Mouse (Mus musculus): ENCODE data around the gene Prelid1. TPM values are rescaled to one million over a fixed set of nuclear protein-coding genes. Genes with fewer than 3 reads are reported as not detected.

Prelid1 gene
- polyA plus RNA-seq, 1 experiment from 2014 or later = 489 TPM

DNA sequence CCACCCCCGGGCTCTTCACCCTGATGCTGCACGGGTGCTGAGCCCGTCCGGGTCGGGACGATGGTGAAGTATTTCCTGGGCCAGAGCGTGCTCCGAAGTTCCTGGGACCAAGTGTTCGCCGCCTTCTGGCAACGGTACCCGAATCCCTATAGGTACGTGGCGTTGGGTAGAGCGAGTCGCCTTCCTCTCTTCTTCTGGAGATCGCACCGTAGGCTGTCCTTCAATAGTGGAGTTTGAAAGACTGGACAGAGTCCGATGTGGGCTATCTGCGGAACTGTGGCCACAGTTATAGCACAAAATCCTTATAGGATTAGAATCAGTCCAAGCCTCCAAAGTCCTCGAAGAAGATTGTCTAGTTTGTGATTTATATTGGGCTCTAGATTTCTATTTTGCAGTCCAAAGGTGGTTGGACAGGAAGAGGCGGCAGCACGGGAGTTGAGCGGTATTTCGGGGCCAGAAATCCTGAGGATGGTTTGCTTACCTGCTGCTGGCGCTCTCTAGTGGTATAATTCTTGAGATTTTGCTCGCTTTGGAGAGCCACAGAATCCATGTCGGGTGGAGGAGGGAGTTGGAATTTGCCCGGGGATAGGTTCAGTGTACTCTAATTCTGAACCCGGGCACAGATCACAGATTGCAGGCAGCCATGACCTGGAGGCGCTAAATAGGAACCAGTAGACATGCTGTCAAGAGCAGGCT, 2.0 kb downstream of the Prelid1 start:
- no peak; the same call in 1 of the 2 replicates for ATAC-seq (ENCODE audit: borderline replicate concordance, extremely low read depth, low FRiP score, low TSS enrichment)
- Histone ChIP-seq H3K9ac (peak overlapping the region; percentile 98), H3K36me3 (peaks cover 54% of the 10 kb centered on the region), H3K9me3 (no peaks in the 10 kb centered on the region), H3K27ac (peak overlapping the region; percentile 91), H3K4me3 (peak overlapping the region; percentile 95), H3K4me2 (peak overlapping the region; percentile 96), H3K27me3 (no peaks in the 10 kb centered on the region), H3K4me1 (peaks cover 39% of the 10 kb centered on the region)
- WGBS = under 1% methylated on average over 31 of the region's 31 CpGs

DNA sequence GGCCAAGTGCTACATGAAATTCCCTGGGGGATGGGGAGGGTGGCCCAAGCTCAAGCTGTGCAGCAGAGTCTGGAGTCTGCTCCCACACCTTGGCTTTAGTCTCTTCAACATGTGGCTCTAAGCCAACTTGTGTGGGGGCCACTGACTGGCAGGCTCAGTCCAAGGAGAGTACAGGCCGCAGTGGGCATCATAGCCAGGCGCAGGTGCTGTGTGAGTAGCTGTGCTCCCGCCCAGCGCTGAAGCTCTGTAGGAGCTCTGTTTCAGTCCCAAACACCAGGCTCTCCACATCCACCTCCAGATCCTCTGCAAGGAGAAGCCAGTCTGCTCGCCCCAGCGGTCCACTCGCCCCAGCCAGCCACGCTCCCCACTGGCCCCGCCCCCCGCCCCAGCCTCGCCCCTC, 5.3 kb downstream of the Prelid1 start:
- no peak overlapping the region for H3K9ac ChIP-seq
- H3K36me3 ChIP-seq = peaks cover 31% of the 10 kb centered on the region
- no peak for ATAC-seq (ENCODE audit: borderline replicate concordance, extremely low read depth, low FRiP score, low TSS enrichment)
- H3K27me3 ChIP-seq = no peaks in the 10 kb centered on the region
- H3K27ac ChIP-seq = no peak overlapping the region
- H3K4me2 ChIP-seq = no peak overlapping the region
- no peak overlapping the region for H3K4me3 ChIP-seq
- H3K4me1 ChIP-seq = peaks cover 56% of the 10 kb centered on the region
- no peaks in the 10 kb centered on the region for H3K9me3 ChIP-seq
- WGBS = 67% methylated on average over 11 of the region's 11 CpGs

DNA sequence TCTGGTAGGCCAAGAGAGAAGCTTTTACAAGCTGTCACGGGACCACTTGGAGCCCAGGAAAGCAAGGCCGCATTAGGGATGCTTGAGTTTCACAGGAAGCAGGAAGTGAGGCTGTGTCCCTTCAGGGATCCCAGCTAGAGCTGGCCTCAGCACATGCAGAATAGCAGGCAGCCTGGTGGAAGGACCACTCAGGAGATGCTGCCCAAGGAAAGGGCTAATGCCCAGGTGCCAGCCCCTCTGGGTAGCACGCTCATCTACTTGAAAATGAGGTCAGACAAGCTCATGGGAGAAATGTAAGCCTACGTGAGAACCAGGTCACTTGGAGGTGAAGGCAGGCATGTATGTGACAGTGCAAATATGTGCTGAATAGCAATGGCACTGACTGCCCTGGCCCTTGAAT, 6.9 kb downstream of the Prelid1 start:
- H3K27ac ChIP-seq = 0 out of 2 replicates have a peak overlapping the region, but pooled peaks have one; percentile 29
- H3K36me3 ChIP-seq = peaks cover 31% of the 10 kb centered on the region
- H3K4me1 ChIP-seq = peaks cover 55% of the 10 kb centered on the region
- peak overlapping the region; percentile 91; the same call in 1 of the 2 replicates for H3K4me2 ChIP-seq
- no peaks in the 10 kb centered on the region for H3K9me3 ChIP-seq
- no peak overlapping the region for H3K9ac ChIP-seq
- no peak overlapping the region for H3K4me3 ChIP-seq
- ATAC-seq (ENCODE audit: borderline replicate concordance, extremely low read depth, low FRiP score, low TSS enrichment) = no peak
- H3K27me3 ChIP-seq = no peaks in the 10 kb centered on the region
- WGBS = 44% methylated on average over 4 of the region's 4 CpGs

DNA sequence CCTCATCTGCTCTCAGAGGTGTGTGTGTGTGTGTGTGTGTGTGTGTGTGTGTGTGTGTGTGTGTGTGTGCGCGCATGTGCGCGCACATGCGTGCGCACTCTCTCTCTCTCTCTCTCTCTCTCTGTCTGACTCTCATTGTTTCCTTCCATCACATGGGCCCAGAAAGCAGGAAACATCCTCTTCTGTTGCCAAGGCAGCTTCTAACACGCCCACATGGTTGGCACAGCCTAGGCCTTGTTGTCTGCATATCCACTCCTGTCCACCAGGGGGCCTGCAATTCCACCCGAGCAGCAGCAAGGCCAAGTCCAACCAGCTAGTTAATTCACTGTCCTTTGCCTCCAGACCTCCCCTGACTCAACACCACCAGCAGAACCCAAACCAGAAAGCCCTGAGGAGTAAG, 7.3 kb downstream of the Prelid1 start:
- H3K27ac ChIP-seq = 0 out of 2 replicates have a peak overlapping the region, but pooled peaks have one; percentile 29
- peaks cover 53% of the 10 kb centered on the region for H3K4me1 ChIP-seq
- peaks cover 31% of the 10 kb centered on the region for H3K36me3 ChIP-seq
- no peak for ATAC-seq (ENCODE audit: borderline replicate concordance, extremely low read depth, low FRiP score, low TSS enrichment)
- no peak overlapping the region for H3K9ac ChIP-seq
- no peaks in the 10 kb centered on the region for H3K9me3 ChIP-seq
- H3K4me3 ChIP-seq = peak overlapping the region; percentile 78
- peak overlapping the region; percentile 91 for H3K4me2 ChIP-seq
- WGBS = 47% methylated on average over 8 of the region's 8 CpGs
- no peaks in the 10 kb centered on the region for H3K27me3 ChIP-seq

DNA sequence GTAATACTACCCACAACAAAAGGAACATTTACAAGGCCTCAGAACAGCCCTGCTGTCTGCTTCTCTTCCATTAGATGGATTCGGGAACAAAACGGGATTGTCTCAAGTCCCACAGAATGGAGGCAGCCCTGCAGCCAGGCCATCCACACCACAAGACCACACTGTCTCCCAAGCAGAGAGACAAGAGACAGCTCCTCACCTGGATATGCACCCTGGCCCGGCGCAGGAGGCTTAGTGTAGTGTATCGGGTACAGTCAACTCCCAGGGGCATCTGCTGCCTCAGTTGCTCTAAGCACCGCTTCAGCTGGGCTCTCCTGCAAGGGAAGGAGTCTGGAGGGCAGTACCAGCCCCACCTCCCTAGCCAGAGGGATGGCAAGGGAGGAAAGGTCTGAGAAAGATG, 7.9 kb downstream of the Prelid1 start:
- 84% methylated on average over 6 of the region's 6 CpGs for WGBS
- Histone ChIP-seq H3K4me2 (peak overlapping the region; percentile 91), H3K4me3 (peak overlapping the region; percentile 78), H3K36me3 (peaks cover 30% of the 10 kb centered on the region), H3K4me1 (peaks cover 48% of the 10 kb centered on the region), H3K9me3 (no peaks in the 10 kb centered on the region), H3K27me3 (no peaks in the 10 kb centered on the region), H3K27ac (no peak overlapping the region), H3K9ac (peak overlapping the region; percentile 78)
- no peak for ATAC-seq (ENCODE audit: borderline replicate concordance, extremely low read depth, low FRiP score, low TSS enrichment)

DNA sequence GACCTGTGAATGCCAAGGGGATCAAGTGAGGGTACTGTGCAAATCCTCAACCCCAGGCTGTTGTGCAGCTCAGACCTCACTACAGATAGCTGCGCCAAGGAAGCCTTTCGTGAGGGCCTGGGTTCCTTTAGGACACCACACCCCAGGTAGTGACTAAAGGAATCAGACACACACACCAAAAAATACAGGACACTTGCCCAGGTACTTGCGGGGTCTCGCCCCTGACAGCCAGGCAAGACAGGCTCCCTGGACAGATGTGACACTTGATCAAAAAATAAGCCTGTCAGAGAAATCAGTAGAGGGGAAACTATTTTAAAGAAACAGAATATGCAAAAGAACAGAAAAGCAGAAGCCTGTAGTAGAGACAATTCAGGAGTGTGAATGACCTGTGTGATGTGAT, 8.3 kb downstream of the Prelid1 start:
- Histone ChIP-seq H3K4me2 (peak overlapping the region; percentile 91), H3K27ac (no peak overlapping the region; the same call in 1 of the 2 replicates), H3K4me1 (peaks cover 43% of the 10 kb centered on the region), H3K9ac (peak overlapping the region; percentile 78), H3K27me3 (no peaks in the 10 kb centered on the region), H3K4me3 (peak overlapping the region; percentile 78), H3K9me3 (no peaks in the 10 kb centered on the region), H3K36me3 (peaks cover 25% of the 10 kb centered on the region)
- ATAC-seq (ENCODE audit: borderline replicate concordance, extremely low read depth, low FRiP score, low TSS enrichment) = no peak
- WGBS = 83% methylated on average over 4 of the region's 4 CpGs

DNA sequence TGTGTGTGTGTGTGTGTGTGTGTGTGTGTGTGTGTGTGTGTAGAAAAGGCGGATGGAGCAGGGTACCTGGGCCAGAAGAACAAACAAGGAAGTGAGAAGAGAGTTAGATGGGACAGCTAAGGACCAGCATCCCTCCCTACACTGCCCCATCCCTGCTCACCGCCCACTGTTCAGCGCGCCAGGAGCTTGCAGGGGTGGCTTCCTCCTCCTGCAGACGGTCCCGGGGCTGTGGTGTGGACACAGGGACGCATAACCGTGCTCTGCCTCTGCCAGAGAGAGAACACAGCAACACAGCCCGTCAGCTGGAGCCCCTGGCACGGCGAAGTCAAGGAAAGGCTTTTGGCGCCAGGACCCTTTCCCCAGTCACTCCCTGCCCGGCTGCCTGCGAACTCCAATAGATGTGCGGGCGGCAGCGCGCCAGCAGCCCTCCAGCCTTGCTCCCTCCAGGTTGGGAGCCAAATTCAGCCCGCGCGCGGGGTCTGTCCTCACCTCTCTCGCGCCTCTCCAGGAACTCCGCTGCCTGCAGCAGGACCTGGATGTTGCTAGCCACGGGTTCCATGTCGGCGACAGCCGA, 8.9 kb downstream of the Prelid1 start:
- Histone ChIP-seq H3K9me3 (no peaks in the 10 kb centered on the region), H3K4me2 (peak overlapping the region; percentile 91), H3K36me3 (peaks cover 19% of the 10 kb centered on the region), H3K27me3 (no peaks in the 10 kb centered on the region), H3K4me1 (peaks cover 40% of the 10 kb centered on the region), H3K9ac (peak overlapping the region; percentile 78), H3K27ac (peak overlapping the region; percentile 98), H3K4me3 (peak overlapping the region; percentile 78)
- under 1% methylated on average over 28 of the region's 29 CpGs for WGBS
- ATAC-seq (ENCODE audit: borderline replicate concordance, extremely low read depth, low FRiP score, low TSS enrichment) = peak; percentile 31

DNA sequence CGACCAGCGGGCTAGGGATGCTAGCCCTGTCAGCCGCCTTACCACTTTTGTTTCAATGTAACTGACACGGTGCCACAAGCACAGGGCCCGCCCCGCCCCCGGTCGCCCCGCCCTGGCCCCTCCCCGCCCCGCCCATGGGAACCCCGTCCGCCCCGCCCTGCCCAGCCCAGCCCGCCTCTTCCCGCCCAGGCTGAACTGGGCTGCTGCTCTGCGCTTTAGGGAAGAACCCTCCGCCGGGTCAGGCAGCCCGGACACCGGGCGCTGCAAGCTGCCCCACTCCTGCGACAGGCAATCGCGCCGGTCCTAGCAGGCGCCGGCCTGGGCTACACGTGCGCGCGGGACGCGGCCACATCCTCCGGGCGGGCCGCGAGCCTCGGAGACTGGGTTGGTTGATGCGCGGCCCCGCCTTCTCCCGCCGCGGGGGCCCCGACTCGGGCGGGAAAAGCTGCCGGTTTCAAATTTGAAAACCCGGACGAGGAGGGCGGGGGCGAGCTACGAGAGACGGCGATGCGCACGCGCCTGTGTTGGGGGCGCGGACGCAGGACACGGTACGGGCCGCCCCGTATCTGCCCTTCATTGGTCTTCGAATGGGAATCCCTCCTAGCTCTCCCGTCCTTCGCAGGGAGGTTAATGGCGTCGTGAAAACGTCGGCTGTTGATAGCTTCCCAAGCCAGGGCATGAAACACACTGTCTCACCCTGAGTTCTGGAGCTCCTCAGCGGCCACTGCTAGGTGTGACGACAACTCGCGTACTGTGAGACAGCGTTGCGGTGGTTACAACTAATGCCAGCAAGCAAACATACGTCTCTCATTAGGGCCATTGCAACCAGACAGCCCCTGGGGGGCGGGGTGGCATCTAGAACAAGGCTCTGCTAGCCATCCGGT, 9.6 kb downstream of the Prelid1 start, which contains the start of gene Mxd3:
Gene Mxd3 (minus strand): TSS at position 141 of the 884 bp plus-strand sequence.
- peaks cover 40% of the 10 kb centered on the region for H3K4me1 ChIP-seq
- H3K36me3 ChIP-seq = peaks cover 15% of the 10 kb centered on the region
- WGBS = under 1% methylated on average over 75 of the region's 82 CpGs
- no peaks in the 10 kb centered on the region for H3K9me3 ChIP-seq
- H3K27ac ChIP-seq = peak within 1 kb of the TSS; percentile 98
- H3K4me2 ChIP-seq = peak within 1 kb of the TSS; percentile 91
- H3K4me3 ChIP-seq = peak within 1 kb of the TSS; percentile 78
- H3K9ac ChIP-seq = peak within 1 kb of the TSS; percentile 78
- ATAC-seq (ENCODE audit: borderline replicate concordance, extremely low read depth, low FRiP score, low TSS enrichment) = peak; percentile 88
- no peaks in the 10 kb centered on the region for H3K27me3 ChIP-seq

DNA sequence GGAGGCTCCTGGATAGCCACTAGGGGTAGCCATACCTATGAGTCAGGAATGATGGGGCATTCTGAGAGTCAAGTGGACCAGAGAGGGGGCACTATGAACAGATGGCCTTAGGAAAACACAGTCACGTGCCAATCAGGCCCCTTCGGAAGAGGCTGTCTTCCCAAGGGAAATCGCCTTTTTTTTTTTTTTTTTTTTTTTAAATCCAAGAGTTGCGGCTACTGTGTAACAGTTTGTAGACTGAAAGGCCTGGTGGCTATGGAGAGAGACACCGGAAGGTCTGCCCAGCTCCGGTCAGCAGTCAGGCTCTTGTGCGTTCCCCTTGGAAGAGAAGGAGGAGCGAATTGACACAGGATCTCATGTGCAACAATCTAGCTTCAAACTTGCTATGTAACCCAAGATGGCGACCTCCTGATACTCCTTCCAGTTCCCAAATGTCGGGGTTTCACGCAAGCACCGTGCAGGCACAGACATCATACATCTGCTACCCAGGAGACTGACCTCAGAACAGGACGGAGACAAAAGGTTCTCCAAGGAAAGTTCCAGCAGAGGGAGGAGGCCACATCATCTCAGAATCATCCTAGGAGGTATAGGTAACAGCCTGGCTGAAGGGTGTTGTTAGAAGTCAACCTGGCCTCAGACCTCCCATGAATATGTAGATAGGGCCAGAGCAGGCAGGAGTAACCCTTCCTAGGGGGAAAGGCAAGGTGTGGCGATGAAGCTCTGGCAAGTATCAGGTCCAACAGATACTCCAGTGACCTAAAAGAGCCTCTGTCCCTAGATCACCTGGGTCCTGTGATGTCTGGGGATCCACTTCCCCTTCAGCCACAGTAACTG, 10.5 kb downstream of the Prelid1 start:
- Histone ChIP-seq H3K4me3 (peak overlapping the region; percentile 78), H3K27ac (peak overlapping the region; percentile 98), H3K4me1 (peaks cover 36% of the 10 kb centered on the region), H3K9ac (peak overlapping the region; percentile 78; the same call in 1 of the 2 replicates), H3K27me3 (no peaks in the 10 kb centered on the region), H3K9me3 (no peaks in the 10 kb centered on the region), H3K4me2 (peak overlapping the region; percentile 91), H3K36me3 (peaks cover 7% of the 10 kb centered on the region)
- ATAC-seq (ENCODE audit: borderline replicate concordance, extremely low read depth, low FRiP score, low TSS enrichment) = no peak; the same call in 1 of the 2 replicates
- WGBS = 46% methylated on average over 14 of the region's 14 CpGs

DNA sequence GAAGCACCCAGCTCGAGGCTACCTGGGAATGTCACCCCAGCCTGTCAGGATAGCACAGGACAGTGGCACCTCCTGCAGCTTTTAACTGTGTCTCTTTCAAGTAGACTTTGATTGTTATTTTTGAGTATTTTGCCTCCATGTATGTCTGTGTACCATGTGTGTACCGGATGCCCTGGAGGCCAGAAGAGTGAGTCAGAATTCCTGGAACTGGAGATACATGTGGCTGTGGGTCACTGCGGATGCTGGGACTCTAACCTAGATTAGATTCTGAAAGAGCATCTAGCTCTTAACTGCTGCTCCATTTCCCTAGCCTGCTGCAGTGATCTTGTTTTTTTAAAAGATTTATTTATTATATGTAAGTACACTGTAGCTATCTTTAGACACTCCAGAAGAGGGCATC, 12.0 kb downstream of the Prelid1 start:
- ATAC-seq (ENCODE audit: borderline replicate concordance, extremely low read depth, low FRiP score, low TSS enrichment) = no peak
- H3K4me2 ChIP-seq = no peak overlapping the region
- H3K27me3 ChIP-seq = no peaks in the 10 kb centered on the region
- H3K9ac ChIP-seq = no peak overlapping the region
- 81% methylated on average over 3 of the region's 3 CpGs for WGBS
- H3K4me1 ChIP-seq = peaks cover 33% of the 10 kb centered on the region
- no peak overlapping the region for H3K4me3 ChIP-seq
- H3K9me3 ChIP-seq = no peaks in the 10 kb centered on the region
- H3K27ac ChIP-seq = no peak overlapping the region
- no peaks in the 10 kb centered on the region for H3K36me3 ChIP-seq

DNA sequence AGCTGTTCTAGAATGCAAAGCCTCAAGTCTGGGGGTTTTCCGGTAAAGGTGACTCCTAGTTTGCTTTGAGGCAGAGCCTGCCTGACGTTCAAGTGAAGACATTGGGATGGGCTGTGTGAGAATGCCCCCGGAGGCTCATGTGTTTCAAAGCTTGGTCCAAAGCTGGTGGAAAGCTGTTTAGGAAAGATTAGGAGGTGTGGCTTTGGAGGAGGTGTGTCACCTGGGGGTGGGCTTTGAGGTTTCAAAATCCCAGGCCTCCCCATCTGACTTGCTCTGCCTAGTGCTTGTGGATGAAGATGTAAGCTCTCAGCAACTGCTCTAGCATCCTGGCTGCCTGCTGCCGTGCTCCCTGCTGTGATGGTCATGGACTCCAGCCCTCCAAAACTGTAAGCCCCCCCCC, 15.4 kb downstream of the Prelid1 start:
- no peak for ATAC-seq (ENCODE audit: borderline replicate concordance, extremely low read depth, low FRiP score, low TSS enrichment)
- Histone ChIP-seq H3K36me3 (no peaks in the 10 kb centered on the region), H3K4me1 (peaks cover 5% of the 10 kb centered on the region), H3K4me2 (no peak overlapping the region), H3K4me3 (no peak overlapping the region), H3K9me3 (no peaks in the 10 kb centered on the region), H3K9ac (no peak overlapping the region), H3K27ac (no peak overlapping the region), H3K27me3 (no peaks in the 10 kb centered on the region)
- 71% methylated on average over 4 of the region's 4 CpGs for WGBS

Data from lung, embryonic 15.5 days (tissue).